Mouse (Mus musculus) G1E (cell line): ENCODE results near the gene Ly6g. TPM values are rescaled to one million over a fixed set of nuclear protein-coding genes. Genes with fewer than 3 reads are reported as not detected.
A peak's percentile ranks its signal among the peaks of the same experiment; 100 is the strongest.
"Not testable (repeated sequence)": the region's sequence is repeated elsewhere in the genome, so short reads cannot be mapped to it uniquely, and the experiment has no call there.

Source experiments
- ATAC-seq: 2 replicates; pipeline ENCODE4 v1.8.0; 2016; ENCODE audit warnings: mild to moderate bottlenecking; ENCODE audit not compliant: insufficient number of reproducible peaks, poor library complexity, low FRiP score, severe bottlenecking; ENCODE audit errors: extremely low read depth
- DNase-seq: peaks from one replicate; pipeline ENCODE4 v3.0.0; 2012; ENCODE audit warnings: low spot score
- H3K27me3 ChIP-seq: 2 replicates; pipeline ENCODE4 v1.6.1; 2012; ENCODE audit warnings: mild to moderate bottlenecking, low read length, inconsistent platforms; ENCODE audit not compliant: insufficient read depth
- H3K36me3 ChIP-seq: replicated peaks from 2 replicates; pipeline ENCODE3; 2012; ENCODE audit warnings: mild to moderate bottlenecking, inconsistent platforms
- H3K4me1 ChIP-seq: 2 replicates; pipeline ENCODE4 v1.6.1; 2012; ENCODE audit warnings: low read depth, low read length, inconsistent platforms, mixed read lengths; ENCODE audit not compliant: insufficient read depth
- H3K4me3 ChIP-seq: 2 replicates; pipeline ENCODE4 v1.5.1; 2012; ENCODE audit warnings: low read depth, mild to moderate bottlenecking, inconsistent platforms, low read length, moderate library complexity, mixed read lengths
- H3K9me3 ChIP-seq: replicated peaks from 2 replicates; pipeline ENCODE4 v1.6.1; 2012; ENCODE audit warnings: inconsistent platforms
- CTCF ChIP-seq: IDR thresholded peaks from 2 replicates; pipeline ENCODE4 v1.5.1; 2012; ENCODE audit warnings: low read depth, low read length, inconsistent platforms, mixed read lengths
- GATA1 ChIP-seq: IDR thresholded peaks from 2 replicates; pipeline ENCODE4 v1.6.1; 2012; ENCODE audit warnings: borderline replicate concordance, low read length, inconsistent platforms, mixed read lengths
- GATA2 ChIP-seq: IDR thresholded peaks from 2 replicates; pipeline ENCODE4 v1.6.1; 2012; ENCODE audit warnings: low read depth, low read length, inconsistent platforms, borderline replicate concordance
- POLR2AphosphoS5 ChIP-seq: IDR thresholded peaks from 2 replicates; pipeline ENCODE4 v1.6.1; 2012; ENCODE audit warnings: low read depth, low read length, inconsistent platforms; ENCODE audit not compliant: insufficient replicate concordance
- TAL1 ChIP-seq: conservative IDR thresholded peaks from 2 replicates; pipeline ENCODE4 v1.6.1; 2012; ENCODE audit warnings: low read depth, low read length, inconsistent platforms, mixed read lengths
- polyA plus RNA-seq: library from polyadenylated mRNA; stranded (reverse); fragments of >175 nt; gene quantifications from 2 replicates; pipeline ENCODE4 v1.2.3, GENCODE M21; 2012
- total RNA-seq, 2 experiments: library from RNA; stranded (forward) in 1 of 2; stranded (reverse) in 1 of 2; fragments of 200-1000 nt in 1 of 2; fragments of >200 nt in 1 of 2; fragmentation: Nextera tagmentation in 1 of 2; gene quantifications; 2 replicates each; pipeline ENCODE4 v1.2.3; 2014 to 2017

Ly6g gene
- total and polyA plus RNA-seq, 3 experiments: not detected

- not testable (repeated sequence) for DNase-seq, ATAC-seq, H3K4me3 ChIP-seq, H3K36me3 ChIP-seq, H3K27me3 ChIP-seq, H3K4me1 ChIP-seq
- H3K9me3 ChIP-seq: peaks cover 20% of the 10 kb centered on the region; the same call in 1 of the 2 replicates
Observed at GRCm38 (mm10) chr15:75141812-75142360, 13.2 kb upstream of the Ly6g start.

- Histone ChIP-seq H3K9me3 (peaks cover 19% of the 10 kb centered on the region), H3K4me1 (no peaks in the 10 kb centered on the region), H3K27me3 (no peaks in the 10 kb centered on the region), H3K36me3 (no peaks in the 10 kb centered on the region), H3K4me3 (no peak overlapping the region)
- no peak for TF ChIP-seq TAL1
- TF ChIP-seq GATA2: no peak
- no peak for TF ChIP-seq GATA1
- no peak for TF ChIP-seq POLR2AphosphoS5
- no peak for TF ChIP-seq CTCF
- ATAC-seq: no peak
- no peak for DNase-seq
Observed at GRCm38 (mm10) chr15:75143735-75144134, 11.3 kb upstream of the Ly6g start.

- DNase-seq (no peak), ATAC-seq (no peak)
- TF ChIP-seq GATA1 (no peak), GATA2 (no peak), TAL1 (no peak), CTCF (no peak), POLR2AphosphoS5 (no peak)
- Histone ChIP-seq H3K9me3 (peaks cover 47% of the 10 kb centered on the region), H3K4me1 (no peaks in the 10 kb centered on the region), H3K4me3 (no peak overlapping the region), H3K36me3 (no peaks in the 10 kb centered on the region), H3K27me3 (no peaks in the 10 kb centered on the region)
Observed at GRCm38 (mm10) chr15:75153087-75153486, 2.0 kb upstream of the Ly6g start.

GRCm38 (mm10) chr15:75157646-75158045 lies 2.6 kb downstream of the Ly6g start:
- DNase-seq: no peak
- Histone ChIP-seq H3K27me3 (no peaks in the 10 kb centered on the region), H3K4me1 (no peaks in the 10 kb centered on the region), H3K4me3 (no peak overlapping the region), H3K9me3 (peaks cover 48% of the 10 kb centered on the region), H3K36me3 (no peaks in the 10 kb centered on the region)
- TF ChIP-seq GATA1 (no peak), POLR2AphosphoS5 (no peak), TAL1 (no peak), GATA2 (no peak), CTCF (no peak)
- no peak for ATAC-seq

- no peaks in the 10 kb centered on the region for H3K4me1 ChIP-seq
- no peaks in the 10 kb centered on the region for H3K36me3 ChIP-seq
- no peak for TF ChIP-seq TAL1
- no peak for TF ChIP-seq POLR2AphosphoS5
- no peak for TF ChIP-seq GATA2
- TF ChIP-seq CTCF: no peak
- TF ChIP-seq GATA1: no peak
- ATAC-seq (no peak), DNase-seq (no peak)
- H3K9me3 ChIP-seq: peaks cover 22% of the 10 kb centered on the region
- H3K27me3 ChIP-seq: no peaks in the 10 kb centered on the region
- H3K4me3 ChIP-seq: no peak overlapping the region
Observed at GRCm38 (mm10) chr15:75175506-75175905, 20.5 kb downstream of the Ly6g start.

- H3K4me3 ChIP-seq: no peak overlapping the region
- ATAC-seq (no peak), DNase-seq (no peak)
- peaks cover 31% of the 10 kb centered on the region for H3K9me3 ChIP-seq
- H3K36me3 ChIP-seq: no peaks in the 10 kb centered on the region
- H3K4me1 ChIP-seq: no peaks in the 10 kb centered on the region
- no peaks in the 10 kb centered on the region for H3K27me3 ChIP-seq
- TF ChIP-seq GATA1 (no peak), POLR2AphosphoS5 (no peak), GATA2 (no peak), TAL1 (no peak)
Observed at GRCm38 (mm10) chr15:75186291-75186690, 31.3 kb downstream of the Ly6g start.

- no peak for TF ChIP-seq TAL1
- no peak for TF ChIP-seq GATA1
- TF ChIP-seq POLR2AphosphoS5: no peak
- Histone ChIP-seq H3K36me3 (no peaks in the 10 kb centered on the region), H3K27me3 (no peaks in the 10 kb centered on the region), H3K9me3 (peaks cover 37% of the 10 kb centered on the region), H3K4me3 (no peak overlapping the region), H3K4me1 (no peaks in the 10 kb centered on the region)
- DNase-seq (no peak), ATAC-seq (0 out of 2 replicates have a peak, but pooled peaks have one; percentile 15)
Observed at GRCm38 (mm10) chr15:75189116-75189515, 34.1 kb downstream of the Ly6g start.

- H3K4me3 ChIP-seq, DNase-seq, H3K4me1 ChIP-seq, ATAC-seq, H3K36me3 ChIP-seq, H3K27me3 ChIP-seq: not testable (repeated sequence)
- peaks cover 43% of the 10 kb centered on the region for H3K9me3 ChIP-seq
Observed at GRCm38 (mm10) chr15:75190560-75190959, 35.5 kb downstream of the Ly6g start.
